Mouse (Mus musculus) thymus, postnatal 25 days (tissue): ENCODE data around the gene 4930402K13Rik.
"Not testable (repeated sequence)": the region's sequence is repeated elsewhere in the genome, so short reads cannot be mapped to it uniquely, and the experiment has no call there.

Experiments
- DNase-seq: peaks from one replicate; pipeline ENCODE4 v3.0.0; 2022

The 4930402K13Rik gene

GRCm38 (mm10) chrX:9104262-9104661 lies at the start of gene 4930402K13Rik:
Gene 4930402K13Rik, plus strand, starts transcription at chrX:9104562.
- DNase-seq, result no peak

GRCm38 (mm10) chrX:9060952-9061351 lies 43.4 kb upstream of the 4930402K13Rik start:
- peak; percentile 37 for DNase-seq

- DNase-seq, result no peak
These were observed 42.3 kb upstream of the 4930402K13Rik start for GRCm38 (mm10) chrX:9062101-9062500.

DNA sequence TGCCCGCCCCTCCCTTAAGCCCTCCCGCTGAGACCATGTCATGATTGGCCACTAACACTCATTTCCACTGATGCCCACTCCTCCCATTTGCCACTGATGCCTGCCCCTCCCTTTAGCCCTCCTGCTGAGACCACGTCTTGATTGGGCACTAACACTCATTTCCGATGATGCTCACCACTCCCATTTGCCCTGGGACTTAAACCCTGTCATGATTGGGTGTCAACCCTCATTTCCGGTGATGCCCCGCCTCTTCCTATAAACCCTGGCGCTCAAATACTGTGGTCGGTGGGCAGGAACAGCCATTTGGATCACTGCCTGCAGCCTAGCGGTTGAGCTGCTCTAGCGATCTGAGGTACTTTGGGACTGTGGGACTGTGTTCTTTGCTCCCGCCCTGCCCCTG lies 41.6 kb upstream of the 4930402K13Rik start, which contains the start of gene Fthl17f:
Gene Fthl17f (plus strand): TSS at position 301 of the 400 bp plus-strand sequence.
- DNase-seq, result not testable (repeated sequence)

DNA sequence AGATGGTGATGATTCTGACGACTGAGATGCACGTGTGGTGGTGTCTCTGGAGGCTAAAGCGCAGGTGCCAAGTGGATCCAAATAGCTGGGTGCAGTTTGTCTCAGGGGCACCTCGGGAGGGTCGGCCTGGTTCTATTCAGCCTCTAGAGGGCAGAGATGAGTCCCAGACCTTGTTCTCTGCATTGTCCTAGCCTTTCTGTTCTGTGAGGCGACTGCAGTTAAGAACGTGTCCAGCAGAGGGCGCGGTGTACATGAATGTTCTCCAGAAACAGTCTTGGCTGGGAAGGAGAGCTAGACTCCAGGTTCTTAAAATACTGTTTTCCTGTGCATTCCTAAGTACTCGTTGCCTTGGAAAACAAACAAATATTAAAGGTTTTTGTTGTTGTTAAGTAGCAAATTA lies 26.7 kb upstream of the 4930402K13Rik start:
- peak; percentile 75 for DNase-seq

- DNase-seq, result not testable (repeated sequence)
These were observed 9.3 kb upstream of the 4930402K13Rik start for GRCm38 (mm10) chrX:9095066-9095465.

DNA sequence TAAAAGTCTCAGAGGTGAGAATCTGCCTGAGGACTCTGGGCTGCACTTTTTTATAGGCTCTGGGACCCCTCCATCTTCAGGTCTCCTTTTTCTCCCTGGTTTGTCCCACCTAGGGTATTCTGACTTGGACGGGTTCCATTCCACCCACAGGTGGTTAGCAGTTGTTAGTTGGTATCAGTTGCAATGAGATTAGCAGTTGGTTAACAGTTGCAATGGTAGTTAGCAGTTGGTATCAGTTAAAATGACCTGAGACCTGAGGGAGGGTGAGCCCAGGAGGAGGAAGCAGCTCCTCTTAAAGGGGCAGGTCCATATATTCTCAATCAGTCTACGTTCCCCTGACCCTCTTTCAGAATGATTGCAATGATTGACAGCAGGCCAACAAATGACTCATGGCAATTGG lies 6.0 kb downstream of the 4930402K13Rik start:
- DNase-seq, result no peak

- no peak for DNase-seq
These were observed 20.6 kb downstream of the 4930402K13Rik start for GRCm38 (mm10) chrX:9124928-9125327.

DNA sequence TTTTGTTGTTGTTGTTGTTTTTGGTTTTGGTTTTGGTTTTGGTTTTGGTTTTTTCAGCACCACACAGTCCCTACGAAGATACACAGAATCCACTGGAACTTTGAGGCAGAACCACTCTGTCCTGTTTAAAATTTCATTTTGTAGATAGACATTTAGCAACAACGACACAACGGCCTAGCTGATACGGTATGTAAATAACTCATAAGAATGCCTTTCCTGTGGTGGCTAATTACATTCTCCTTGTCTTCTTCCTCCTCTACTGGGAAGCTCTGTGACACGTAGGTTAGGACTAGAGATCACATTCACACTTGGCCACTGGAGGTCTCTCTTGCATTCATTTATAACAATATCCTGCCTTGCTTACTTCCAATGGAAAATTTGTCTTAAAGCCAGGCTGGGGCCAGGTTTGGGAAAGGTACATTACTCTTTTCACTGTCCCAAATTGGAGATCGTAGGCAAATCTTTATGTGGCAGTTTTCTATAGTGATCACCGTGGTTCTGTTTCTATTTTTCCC lies 24.0 kb downstream of the 4930402K13Rik start:
- DNase-seq, result no peak

DNA sequence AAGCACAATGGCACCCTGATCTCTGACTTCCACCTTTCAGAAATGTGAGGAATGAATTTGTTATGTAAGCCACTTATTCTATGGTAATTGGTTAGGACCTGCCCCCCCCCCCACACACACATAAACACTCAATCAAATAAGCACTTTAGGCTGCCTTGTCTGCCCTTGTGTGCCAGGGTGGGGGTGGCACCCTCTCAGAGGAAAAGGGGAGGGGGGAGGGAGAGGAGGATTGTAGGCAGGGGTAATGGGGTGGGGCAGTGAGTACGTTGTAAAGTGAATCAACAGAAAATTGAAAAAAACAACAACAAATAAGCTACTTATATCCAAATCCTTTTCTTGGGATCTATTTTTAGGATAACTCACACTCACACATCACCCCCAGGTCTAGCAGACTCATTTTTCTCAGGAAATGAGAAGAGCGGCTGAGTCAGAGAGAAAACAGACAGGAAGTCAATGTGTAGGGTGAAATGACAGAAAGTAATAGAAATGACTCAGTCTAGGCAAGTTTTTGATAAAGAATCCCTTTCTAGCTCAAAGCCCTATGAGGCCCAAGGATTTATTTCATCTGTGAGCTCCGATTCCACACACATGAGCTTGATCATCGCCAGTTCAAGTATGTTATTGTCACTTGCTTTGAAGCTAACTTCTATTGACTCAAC lies 35.1 kb downstream of the 4930402K13Rik start:
- DNase-seq, result no peak

DNA sequence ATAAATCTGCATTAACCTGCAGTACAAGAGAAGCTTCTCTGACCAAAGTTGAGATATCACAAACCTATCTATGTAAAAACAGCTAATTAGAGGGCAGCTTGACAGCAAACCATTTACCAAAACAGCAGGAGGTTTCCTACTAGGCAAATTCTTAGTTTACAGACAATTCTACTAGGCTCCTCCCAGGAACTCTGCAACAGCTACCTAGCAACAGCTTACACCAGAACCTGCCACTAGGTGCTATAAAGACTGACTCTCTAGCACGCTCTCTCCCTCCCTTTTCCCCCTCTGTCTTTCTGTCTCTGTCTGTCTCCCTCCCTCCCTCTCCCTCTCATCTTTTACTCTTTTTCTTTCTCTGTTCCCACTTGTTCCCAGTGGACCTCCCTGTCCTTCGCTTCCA lies 38.3 kb downstream of the 4930402K13Rik start:
- no peak for DNase-seq
